Mouse (Mus musculus): Measurements from ENCODE around the gene Sec63. TPM values are rescaled to one million over a fixed set of nuclear protein-coding genes. Genes with fewer than 3 reads are reported as not detected.

Sec63 gene
- total RNA-seq, 2 experiments from 2014 or later = 20.2 to 21.9 TPM

- DNase-seq = no peak
Observed at GRCm38 (mm10) chr10:42830007-42830406, 68.7 kb downstream of the Sec63 start.

DNA sequence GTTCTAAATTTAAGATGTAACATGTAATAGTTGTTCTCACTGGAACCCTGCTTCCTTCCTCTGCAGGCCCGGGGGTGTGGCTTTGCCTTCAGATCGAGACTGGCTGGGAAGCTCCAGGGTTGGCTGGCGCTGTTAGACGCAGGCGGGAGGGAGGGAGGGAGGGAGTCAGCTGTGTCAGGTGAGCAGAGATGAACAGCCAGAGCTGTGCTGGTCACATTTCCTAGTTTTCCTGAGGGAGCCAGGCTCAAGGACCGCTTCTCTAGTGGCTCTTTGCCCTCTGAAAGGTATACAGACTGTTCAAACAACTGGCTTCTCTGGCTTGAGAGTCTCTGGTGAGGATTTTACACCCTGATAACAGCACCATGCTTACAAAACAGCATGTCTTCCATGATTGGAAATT is 69.1 kb downstream of the Sec63 start:
- no peak for DNase-seq

GRCm38 (mm10) chr10:42832677-42833076 is 71.4 kb downstream of the Sec63 start:
- DNase-seq = no peak

- DNase-seq = no peak
Observed at GRCm38 (mm10) chr10:42833871-42834727, 72.8 kb downstream of the Sec63 start.

DNA sequence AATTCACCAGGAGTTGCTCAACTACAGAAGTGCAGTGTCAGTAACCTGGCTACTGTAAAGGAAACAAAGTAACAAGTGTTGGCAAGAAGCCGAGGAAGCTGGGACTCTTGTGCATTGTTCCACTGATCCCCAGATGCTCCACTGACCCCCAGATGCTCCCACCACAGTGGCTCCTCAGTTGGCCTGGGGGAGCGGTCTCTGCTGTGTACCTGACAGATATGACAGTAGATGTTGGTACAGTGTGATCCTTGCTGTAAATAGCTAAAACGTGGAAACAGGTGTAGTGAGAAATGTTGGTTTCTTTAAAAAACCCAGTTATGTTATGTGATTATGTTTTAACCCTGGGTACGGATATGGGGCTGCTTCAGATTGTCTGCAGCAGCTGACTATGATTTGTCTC is 76.8 kb downstream of the Sec63 start:
- no peak for DNase-seq

GRCm38 (mm10) chr10:42838736-42839135 is 77.4 kb downstream of the Sec63 start:
- DNase-seq = no peak

GRCm38 (mm10) chr10:42840036-42840435 is 78.7 kb downstream of the Sec63 start:
- no peak for DNase-seq

DNA sequence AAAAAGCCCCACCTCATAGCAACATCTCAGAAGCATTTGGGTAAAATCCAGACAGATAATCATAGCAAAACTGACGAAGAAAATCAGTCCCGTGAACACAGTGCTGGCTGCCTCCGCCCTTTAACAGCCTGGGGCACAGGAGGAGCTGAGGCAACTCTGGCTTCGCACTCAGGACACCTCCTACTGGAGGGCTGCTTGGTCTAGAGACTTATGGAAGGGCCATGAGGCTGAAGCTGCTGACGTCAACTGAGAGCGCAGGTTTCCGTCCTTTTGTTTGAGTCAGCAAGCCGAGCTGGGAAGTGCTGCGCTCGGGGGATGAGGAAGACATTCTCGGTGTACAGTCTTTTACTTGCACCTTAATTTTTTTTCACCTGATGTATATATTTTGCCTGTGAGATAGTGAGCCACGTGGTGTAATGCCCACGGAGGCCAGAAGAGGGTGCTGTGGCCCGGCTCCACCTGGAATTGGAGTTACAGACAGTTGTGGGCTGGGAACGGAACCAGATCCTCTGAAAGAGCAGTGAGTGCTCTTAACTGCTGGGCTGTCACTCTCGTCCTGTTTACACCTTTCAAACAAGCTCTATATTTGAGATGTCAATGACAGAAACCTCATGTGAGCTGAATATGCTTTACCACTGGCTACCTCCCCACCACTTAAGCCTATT is 80.4 kb downstream of the Sec63 start:
- DNase-seq = no peak

DNA sequence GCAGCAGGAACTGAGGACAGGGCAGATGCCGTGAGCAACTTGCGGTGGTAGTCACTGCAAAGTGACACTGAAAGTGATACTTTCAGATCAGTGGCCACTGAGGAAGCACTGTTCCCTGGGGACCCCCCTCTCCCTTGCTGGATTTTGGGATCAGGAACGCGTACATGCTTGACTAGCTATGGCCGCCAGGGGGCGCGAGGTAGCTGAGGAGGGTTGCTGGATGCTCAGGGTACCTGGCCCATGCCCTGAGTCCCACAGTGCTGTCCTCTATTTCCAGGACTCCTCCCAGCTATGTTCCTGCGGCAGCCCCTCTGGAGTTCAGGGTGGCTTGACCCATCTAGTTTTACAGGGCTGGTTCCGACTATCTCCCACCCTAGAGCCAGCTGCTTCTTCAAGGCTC is 81.1 kb downstream of the Sec63 start:
- DNase-seq = peak; percentile 63

DNA sequence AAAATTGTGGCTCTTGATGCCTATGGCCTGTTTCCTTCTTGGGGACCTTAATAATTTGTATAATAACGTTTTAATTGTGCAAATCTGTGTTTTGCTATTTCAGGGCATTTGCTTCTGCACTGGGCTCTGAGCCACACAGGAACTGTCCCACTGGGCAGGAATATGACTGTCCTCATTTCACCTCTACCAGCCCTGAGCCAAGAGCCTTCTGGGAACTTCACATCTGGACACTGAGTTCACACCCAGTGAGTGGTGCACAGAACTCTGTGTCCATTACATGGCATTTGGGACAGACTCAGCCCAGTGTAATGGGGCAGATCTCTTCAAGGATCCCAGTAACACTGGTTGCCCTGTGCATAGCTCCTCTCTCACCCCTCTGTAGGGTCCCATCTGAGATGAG is 82.1 kb downstream of the Sec63 start:
- DNase-seq = peak; percentile 51

DNA sequence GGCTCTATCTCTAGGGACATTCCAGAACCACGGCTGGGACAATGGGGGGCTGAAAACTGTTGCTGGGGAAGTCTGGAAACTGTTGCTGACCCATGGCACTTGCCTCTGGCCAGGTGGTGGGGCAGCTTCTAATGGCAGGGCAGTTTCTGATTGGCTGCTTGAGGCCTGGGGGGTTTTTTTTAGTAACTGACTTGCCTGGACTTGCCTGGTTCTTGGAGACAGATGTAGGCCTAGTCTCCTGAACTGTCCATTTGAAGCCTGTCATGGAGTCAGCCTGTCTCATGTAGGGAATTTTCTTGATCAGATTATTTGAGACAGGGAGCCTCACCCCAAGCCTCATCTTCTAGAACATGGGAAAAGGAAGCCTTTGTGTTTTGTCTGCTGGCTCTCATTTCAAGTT is 84.2 kb downstream of the Sec63 start:
- DNase-seq = no peak

DNA sequence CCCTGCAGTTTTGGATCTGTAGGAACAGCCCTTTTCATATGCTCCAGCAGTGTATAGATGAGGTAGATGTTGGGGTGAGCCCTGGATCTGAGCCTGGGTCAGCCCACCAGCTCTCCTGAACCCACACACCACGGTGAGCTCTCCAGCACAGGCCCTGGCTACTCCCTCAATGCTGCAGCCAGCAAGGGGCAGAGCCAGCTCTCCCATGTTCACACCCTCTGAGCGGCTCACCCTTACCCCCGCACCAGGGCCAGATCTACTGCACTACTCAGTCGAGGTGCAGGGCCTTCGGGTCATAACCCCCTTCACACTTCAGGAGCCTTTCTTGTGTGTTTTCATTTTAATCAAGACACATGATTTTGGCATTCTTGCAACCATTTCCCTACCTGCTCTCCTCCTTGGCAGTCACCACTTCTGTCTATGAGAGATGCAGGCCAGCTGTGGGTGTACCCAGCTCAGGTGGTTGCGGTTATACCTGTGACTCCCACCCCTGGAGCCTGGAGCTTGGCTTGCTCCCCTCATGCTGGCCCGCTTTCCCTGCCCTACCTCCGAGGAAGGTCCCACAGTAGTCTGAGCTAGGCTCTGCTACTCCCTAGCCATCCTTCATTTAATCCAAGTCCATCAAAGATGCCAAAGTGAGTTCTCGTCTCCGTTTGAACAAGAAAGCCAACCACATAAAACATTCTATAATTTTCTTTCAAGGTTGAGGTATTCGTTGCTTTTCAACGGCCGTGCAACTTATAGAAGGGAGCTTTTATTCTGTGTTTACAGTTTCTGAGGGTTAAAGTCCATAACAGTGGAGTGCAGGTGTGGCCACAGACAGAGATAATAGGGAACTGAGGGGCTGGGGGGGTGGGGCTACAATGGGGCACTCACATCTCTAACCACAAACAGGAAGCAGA is 87.1 kb downstream of the Sec63 start:
- DNase-seq = no peak

GRCm38 (mm10) chr10:42849081-42849400 is 87.7 kb downstream of the Sec63 start:
- no peak for DNase-seq

DNA sequence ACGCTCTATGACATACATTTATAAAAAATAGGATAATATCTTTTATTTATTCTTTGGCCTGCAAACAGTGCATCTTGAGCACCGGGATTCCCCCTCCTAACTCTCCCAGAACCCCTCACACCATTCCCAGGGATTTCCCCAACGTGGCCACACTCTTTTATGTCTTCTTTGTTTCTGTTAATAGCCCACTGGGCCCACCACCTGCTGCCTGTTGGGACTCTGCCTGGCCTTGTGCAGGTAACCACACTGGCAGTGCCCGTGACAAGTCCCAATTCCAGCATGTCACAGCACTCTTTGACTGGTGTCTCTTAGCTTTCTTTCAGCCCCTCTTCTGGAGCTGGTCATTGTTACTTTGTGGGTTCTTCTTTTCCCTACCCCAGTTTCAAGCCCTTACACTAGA is 93.5 kb downstream of the Sec63 start:
- DNase-seq = no peak

GRCm38 (mm10) chr10:42855250-42855649 is 94.0 kb downstream of the Sec63 start:
- DNase-seq = no peak

GRCm38 (mm10) chr10:42856574-42856973 is 95.3 kb downstream of the Sec63 start:
- DNase-seq = no peak

GRCm38 (mm10) chr10:42857021-42857420 is 95.7 kb downstream of the Sec63 start:
- no peak for DNase-seq

- no peak for DNase-seq
Observed at GRCm38 (mm10) chr10:42859781-42860158, 98.5 kb downstream of the Sec63 start.

GRCm38 (mm10) chr10:42860159-42860911 is 99.0 kb downstream of the Sec63 start, which contains the start of gene Scml4:
TSS of gene Scml4 (plus strand) at chr10:42860370.
- no peak for DNase-seq

DNA sequence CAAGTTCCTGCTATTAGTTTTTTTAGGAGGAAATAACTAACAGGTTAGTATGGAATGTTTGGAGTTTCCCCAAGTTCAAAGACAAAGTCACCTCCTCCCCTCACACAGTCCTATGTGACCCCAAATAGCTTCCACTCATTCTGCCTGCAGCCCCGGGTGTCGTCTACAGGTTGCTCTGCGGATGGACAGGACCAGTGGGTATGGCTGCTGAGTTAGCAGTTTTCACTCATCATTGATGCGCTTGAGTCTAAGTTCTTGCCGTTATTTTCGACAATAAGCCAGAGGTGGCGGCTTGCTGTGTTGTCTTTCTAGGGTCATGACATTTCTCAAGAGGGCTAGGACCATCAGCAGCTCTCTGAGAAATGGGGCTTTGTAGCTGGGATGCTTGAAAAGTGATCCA is 100.2 kb downstream of the Sec63 start:
- no peak for DNase-seq

DNA sequence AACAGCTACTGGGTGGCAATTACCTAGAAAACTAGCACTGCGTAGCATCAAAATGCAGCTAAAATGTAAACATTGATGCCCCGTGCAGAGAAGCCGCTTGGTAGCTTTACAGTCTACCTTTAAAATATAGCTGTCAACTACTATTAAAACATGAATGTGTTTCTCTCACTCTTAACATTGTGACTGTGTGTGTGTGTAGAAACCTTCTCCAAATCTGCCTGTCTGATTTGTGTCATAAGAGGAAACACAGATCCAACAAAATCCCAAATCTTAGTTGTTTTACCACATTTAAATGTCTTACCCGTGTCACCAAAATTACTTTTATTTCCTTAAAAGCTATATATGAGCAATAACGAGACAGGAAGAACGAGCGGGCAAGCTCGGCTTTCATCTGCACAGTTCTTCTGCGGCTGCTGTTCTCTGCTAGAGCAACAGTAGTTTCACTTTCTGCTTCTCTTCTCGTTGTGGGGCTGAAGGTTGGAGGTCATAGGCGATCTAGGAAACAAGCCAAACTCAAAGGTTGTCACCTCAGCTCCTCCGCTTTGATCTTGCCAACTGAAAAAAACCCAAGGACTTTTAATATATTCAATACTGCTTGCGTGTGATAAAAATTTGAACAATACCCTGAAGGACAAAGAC is 100.9 kb downstream of the Sec63 start:
- DNase-seq = no peak

DNA sequence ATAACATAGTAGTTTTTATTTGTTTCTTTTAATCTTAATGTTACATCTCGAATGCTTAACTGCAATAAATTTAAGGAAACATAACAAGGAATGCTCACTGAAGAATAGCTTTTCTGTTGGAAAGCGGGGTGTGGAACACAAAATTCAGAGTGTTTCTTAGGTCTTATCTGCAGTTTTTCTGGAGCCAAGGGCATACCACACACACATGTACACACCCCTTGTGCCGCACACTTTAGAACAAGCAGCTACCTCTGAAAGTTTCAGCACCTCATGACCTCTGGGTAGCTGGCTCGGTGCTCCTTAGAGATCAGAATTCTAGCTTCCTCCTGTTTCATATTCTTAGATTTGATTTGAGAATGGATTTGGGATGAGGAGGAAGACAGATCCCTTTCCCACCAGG is 101.5 kb downstream of the Sec63 start:
- DNase-seq = no peak
